Mouse (Mus musculus) central nervous system, embryonic 18 days (tissue): ENCODE data around the gene Ccdc28a. TPM values are rescaled to one million over a fixed set of nuclear protein-coding genes. Genes with fewer than 3 reads are reported as not detected.

ENCODE experiments used
- polyA plus RNA-seq: library from polyadenylated mRNA; depleted of rRNA; stranded (reverse); fragments of >200 nt; gene quantifications from 2 replicates; pipeline ENCODE4 v1.2.3, GENCODE M21; 2012; rRNA removed

Gene Ccdc28a
- 15.5 and 18.0 TPM in 2 replicates for polyA plus RNA-seq

GRCm38 (mm10) chr10:18234560-18235401 is at the start of gene Ccdc28a:
Ccdc28a (minus strand) TSS chr10:18234998.

GRCm38 (mm10) chr10:18210726-18211125 is 24.1 kb downstream of the Ccdc28a start, which contains the start of gene Ect2l:
Ect2l (minus strand) TSS chr10:18210890.

Other genes with a start within 250 kb of the Ccdc28a start
- 71.4 and 74.6 TPM in 2 replicates for gene Abracl, start 211.7 kb downstream of the Ccdc28a start, polyA plus RNA-seq
- gene Reps1, start 179.1 kb downstream of the Ccdc28a start, polyA plus RNA-seq, result 65.7 and 67.4 TPM in 2 replicates
- 0.19 TPM in 2 replicates for gene Ect2l, start 24.1 kb downstream of the Ccdc28a start, polyA plus RNA-seq
- gene Nhsl1, start 84.0 kb upstream of the Ccdc28a start, polyA plus RNA-seq, result 16.0 and 16.5 TPM in 2 replicates